Mouse (Mus musculus) lung, postnatal 0 days (tissue): ENCODE data around the gene Mllt3.

Experiments used
- CTCF ChIP-seq: IDR thresholded peaks from 2 replicates; pipeline ENCODE4 v1.5.1; 2016; ENCODE audit warnings: antibody characterized with exemption, mild to moderate bottlenecking
- EP300 ChIP-seq: IDR thresholded peaks from 2 replicates; pipeline ENCODE4 v1.6.1; 2016; ENCODE audit warnings: antibody characterized with exemption, mild to moderate bottlenecking, control low read depth

DNA sequence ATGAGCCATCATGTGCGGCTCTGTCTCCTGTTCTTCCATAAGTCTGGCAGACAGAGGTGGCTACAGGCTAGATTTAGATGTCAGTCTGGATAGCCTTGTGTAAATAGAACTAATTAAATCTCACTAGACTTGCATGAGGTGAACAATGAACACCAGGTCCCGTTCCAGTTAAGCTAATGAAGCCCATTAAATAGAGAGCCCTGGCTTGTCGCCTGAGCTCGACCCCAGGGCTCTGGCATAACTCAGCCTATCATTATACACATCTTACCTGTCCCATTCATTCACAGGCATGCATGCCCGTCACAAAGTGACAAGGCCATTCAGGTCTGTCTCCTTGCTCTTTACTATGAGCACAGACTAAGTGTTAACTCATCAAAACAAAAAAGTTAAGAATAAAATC is 42.2 kb downstream of the Mllt3 start:
- no peak for TF ChIP-seq CTCF
- TF ChIP-seq EP300 = no peak
